Mouse (Mus musculus) hindbrain, embryonic 16.5 days (tissue): ENCODE measurements around the gene Garnl3. TPM values are rescaled to one million over a fixed set of nuclear protein-coding genes. Genes with fewer than 3 reads are reported as not detected.

Source experiments
- ATAC-seq: fragments of 200-750 bp; cut with Nextera tagmentation; 2 replicates; pipeline ENCODE4 v1.8.0; 2017; ENCODE audit warnings: moderate TSS enrichment, moderate library complexity
- H3K27ac ChIP-seq: fragments of 300-500 bp; sonication (generic); 2 replicates; pipeline ENCODE4 v1.5.1; 2014; ENCODE audit warnings: low read depth, mild to moderate bottlenecking, control low read depth, low read length, moderate library complexity
- H3K27me3 ChIP-seq: fragments of 300-500 bp; sonication (generic); replicated peaks from 2 replicates; pipeline ENCODE4 v1.6.1; 2014; ENCODE audit warnings: low read length; ENCODE audit not compliant: control insufficient read depth, insufficient read depth
- H3K36me3 ChIP-seq: fragments of 300-500 bp; sonication (generic); 2 replicates; pipeline ENCODE4 v1.6.1; 2014; ENCODE audit warnings: mild to moderate bottlenecking, low read length, moderate library complexity, mixed read lengths; ENCODE audit not compliant: control insufficient read depth, insufficient read depth
- H3K4me1 ChIP-seq: fragments of 300-500 bp; sonication (generic); 2 replicates; pipeline ENCODE4 v1.6.1; 2014; ENCODE audit warnings: low read depth, low read length; ENCODE audit not compliant: control insufficient read depth, insufficient read depth
- H3K4me2 ChIP-seq: fragments of 300-500 bp; sonication (generic); 2 replicates; pipeline ENCODE4 v1.6.1; 2014; ENCODE audit warnings: mild to moderate bottlenecking, low read length, control low read depth, moderate library complexity
- H3K4me3 ChIP-seq: fragments of 300-500 bp; sonication (generic); 2 replicates; pipeline ENCODE4 v1.5.1; 2014; ENCODE audit warnings: mild to moderate bottlenecking, low read length, control low read depth, moderate library complexity
- H3K9ac ChIP-seq: fragments of 300-500 bp; sonication (generic); 2 replicates; pipeline ENCODE4 v1.6.1; 2014; ENCODE audit warnings: low read depth, mild to moderate bottlenecking, control low read depth, low read length, moderate library complexity
- H3K9me3 ChIP-seq: fragments of 300-500 bp; sonication (generic); 2 replicates; pipeline ENCODE4 v1.6.1; 2014; ENCODE audit warnings: mild to moderate bottlenecking, low read length, moderate library complexity; ENCODE audit not compliant: control insufficient read depth
- WGBS: fragments of 180-500 bp; shearing (Covaris S2); extraction: QIAGEN DNeasy Blood & Tissue Kit; methylation state at CpG from one replicate; pipeline ENCODE4 v1.1.7; 2014; 5-methylcytosine and 5-hydroxymethylcytosine counted together
- polyA plus RNA-seq: library from polyadenylated mRNA; unstranded; fragments of >200 nt; fragmentation: Nextera tagmentation; extraction: Ambion mirVana; gene quantifications from 2 replicates; pipeline ENCODE4 v1.2.1, GENCODE M21; 2015

Gene Garnl3
- polyA plus RNA-seq, 1 experiment from 2014 or later = 65.9 TPM

GRCm38 (mm10) chr2:33086016-33086596, 45.3 kb downstream of the Garnl3 start:
- ATAC-seq = no peak
- WGBS = 39% methylated on average over 7 of the region's 7 CpGs
- peaks cover 3% of the 10 kb centered on the region; the same call in 1 of the 2 replicates for H3K4me1 ChIP-seq
- peak overlapping the region; percentile 32 for H3K4me2 ChIP-seq
- peak overlapping the region; percentile 75 for H3K27ac ChIP-seq
- peak overlapping the region; percentile 26 for H3K4me3 ChIP-seq
- no peaks in the 10 kb centered on the region; the same call in 1 of the 2 replicates for H3K36me3 ChIP-seq
- H3K9me3 ChIP-seq = no peaks in the 10 kb centered on the region
- peak overlapping the region; percentile 51 for H3K9ac ChIP-seq
- no peaks in the 10 kb centered on the region for H3K27me3 ChIP-seq

GRCm38 (mm10) chr2:33084221-33084620, 47.2 kb downstream of the Garnl3 start:
- H3K9ac ChIP-seq = no peak overlapping the region
- no peaks in the 10 kb centered on the region; the same call in 1 of the 2 replicates for H3K36me3 ChIP-seq
- WGBS = 89% methylated on average over 3 of the region's 3 CpGs
- H3K4me3 ChIP-seq = no peak overlapping the region
- no peaks in the 10 kb centered on the region for H3K9me3 ChIP-seq
- H3K27ac ChIP-seq = no peak overlapping the region
- no peak overlapping the region for H3K4me2 ChIP-seq
- no peaks in the 10 kb centered on the region for H3K27me3 ChIP-seq
- H3K4me1 ChIP-seq = peaks cover 2% of the 10 kb centered on the region; the same call in 1 of the 2 replicates
- no peak for ATAC-seq

GRCm38 (mm10) chr2:33080166-33080565, 51.3 kb downstream of the Garnl3 start:
- Histone ChIP-seq H3K4me1 (peaks cover 3% of the 10 kb centered on the region; the same call in 1 of the 2 replicates), H3K27ac (no peak overlapping the region), H3K27me3 (no peaks in the 10 kb centered on the region), H3K4me3 (no peak overlapping the region), H3K4me2 (no peak overlapping the region), H3K9me3 (no peaks in the 10 kb centered on the region), H3K36me3 (no peaks in the 10 kb centered on the region; the same call in 1 of the 2 replicates), H3K9ac (no peak overlapping the region)
- 51% methylated on average over 4 of the region's 4 CpGs for WGBS
- ATAC-seq = no peak

GRCm38 (mm10) chr2:33077252-33077651, 54.2 kb downstream of the Garnl3 start:
- ATAC-seq = no peak
- 38% methylated on average over 3 of the region's 3 CpGs for WGBS
- Histone ChIP-seq H3K27me3 (no peaks in the 10 kb centered on the region), H3K27ac (no peak overlapping the region), H3K4me1 (peaks cover 3% of the 10 kb centered on the region; the same call in 1 of the 2 replicates), H3K9ac (no peak overlapping the region), H3K36me3 (no peaks in the 10 kb centered on the region), H3K4me2 (no peak overlapping the region), H3K4me3 (no peak overlapping the region), H3K9me3 (no peaks in the 10 kb centered on the region)

GRCm38 (mm10) chr2:33074931-33075330, 56.5 kb downstream of the Garnl3 start:
- Histone ChIP-seq H3K4me1 (peaks cover 7% of the 10 kb centered on the region), H3K4me2 (no peak overlapping the region), H3K27me3 (no peaks in the 10 kb centered on the region), H3K36me3 (no peaks in the 10 kb centered on the region), H3K9me3 (no peaks in the 10 kb centered on the region), H3K9ac (no peak overlapping the region), H3K27ac (no peak overlapping the region), H3K4me3 (no peak overlapping the region)
- 56% methylated on average over 2 of the region's 2 CpGs for WGBS
- ATAC-seq = no peak

GRCm38 (mm10) chr2:33074188-33074587, 57.3 kb downstream of the Garnl3 start:
- 70% methylated on average over 3 of the region's 3 CpGs for WGBS
- Histone ChIP-seq H3K9ac (no peak overlapping the region), H3K4me2 (no peak overlapping the region), H3K27ac (no peak overlapping the region), H3K36me3 (no peaks in the 10 kb centered on the region), H3K4me1 (peaks cover 7% of the 10 kb centered on the region), H3K9me3 (no peaks in the 10 kb centered on the region), H3K27me3 (no peaks in the 10 kb centered on the region), H3K4me3 (no peak overlapping the region)
- ATAC-seq = no peak

GRCm38 (mm10) chr2:33072333-33072732, 59.1 kb downstream of the Garnl3 start:
- Histone ChIP-seq H3K4me3 (no peak overlapping the region), H3K9ac (no peak overlapping the region), H3K36me3 (no peaks in the 10 kb centered on the region), H3K4me2 (no peak overlapping the region), H3K27me3 (no peaks in the 10 kb centered on the region), H3K9me3 (no peaks in the 10 kb centered on the region), H3K4me1 (peaks cover 7% of the 10 kb centered on the region), H3K27ac (no peak overlapping the region)
- 69% methylated on average over 2 of the region's 2 CpGs for WGBS
- ATAC-seq = no peak

GRCm38 (mm10) chr2:33065610-33066009, 65.8 kb downstream of the Garnl3 start:
- no peaks in the 10 kb centered on the region for H3K36me3 ChIP-seq
- no peaks in the 10 kb centered on the region for H3K4me1 ChIP-seq
- H3K9me3 ChIP-seq = no peaks in the 10 kb centered on the region
- ATAC-seq = no peak
- H3K4me3 ChIP-seq = no peak overlapping the region
- H3K4me2 ChIP-seq = no peak overlapping the region
- no peak overlapping the region for H3K9ac ChIP-seq
- no peaks in the 10 kb centered on the region for H3K27me3 ChIP-seq
- WGBS = 81% methylated on average over 1 of the region's 1 CpGs
- no peak overlapping the region for H3K27ac ChIP-seq

- Histone ChIP-seq H3K36me3 (no peaks in the 10 kb centered on the region), H3K4me2 (no peak overlapping the region), H3K9ac (no peak overlapping the region), H3K4me1 (no peaks in the 10 kb centered on the region), H3K4me3 (no peak overlapping the region), H3K9me3 (no peaks in the 10 kb centered on the region), H3K27me3 (no peaks in the 10 kb centered on the region), H3K27ac (no peak overlapping the region)
- peak; percentile 63; the same call in 1 of the 2 replicates for ATAC-seq
- 32% methylated on average over 8 of the region's 8 CpGs for WGBS
Measured at GRCm38 (mm10) chr2:33062744-33063143, 68.7 kb downstream of the Garnl3 start.
